Mouse (Mus musculus) G1E (cell line): ENCODE results near the gene Lmf1. TPM values are rescaled to one million over a fixed set of nuclear protein-coding genes. Genes with fewer than 3 reads are reported as not detected.

Experiments
- ATAC-seq: 2 replicates; pipeline ENCODE4 v1.8.0; 2016; ENCODE audit warnings: mild to moderate bottlenecking; ENCODE audit not compliant: insufficient number of reproducible peaks, poor library complexity, low FRiP score, severe bottlenecking; ENCODE audit errors: extremely low read depth
- DNase-seq: peaks from one replicate; pipeline ENCODE4 v3.0.0; 2012; ENCODE audit warnings: low spot score
- H3K27me3 ChIP-seq: 2 replicates; pipeline ENCODE4 v1.6.1; 2012; ENCODE audit warnings: mild to moderate bottlenecking, low read length, inconsistent platforms; ENCODE audit not compliant: insufficient read depth
- H3K36me3 ChIP-seq: replicated peaks from 2 replicates; pipeline ENCODE3; 2012; ENCODE audit warnings: mild to moderate bottlenecking, inconsistent platforms
- H3K4me1 ChIP-seq: 2 replicates; pipeline ENCODE4 v1.6.1; 2012; ENCODE audit warnings: low read depth, low read length, inconsistent platforms, mixed read lengths; ENCODE audit not compliant: insufficient read depth
- H3K4me3 ChIP-seq: 2 replicates; pipeline ENCODE4 v1.5.1; 2012; ENCODE audit warnings: low read depth, mild to moderate bottlenecking, inconsistent platforms, low read length, moderate library complexity, mixed read lengths
- H3K9me3 ChIP-seq: replicated peaks from 2 replicates; pipeline ENCODE4 v1.6.1; 2012; ENCODE audit warnings: inconsistent platforms
- CTCF ChIP-seq: IDR thresholded peaks from 2 replicates; pipeline ENCODE4 v1.5.1; 2012; ENCODE audit warnings: low read depth, low read length, inconsistent platforms, mixed read lengths
- GATA1 ChIP-seq: IDR thresholded peaks from 2 replicates; pipeline ENCODE4 v1.6.1; 2012; ENCODE audit warnings: borderline replicate concordance, low read length, inconsistent platforms, mixed read lengths
- GATA2 ChIP-seq: IDR thresholded peaks from 2 replicates; pipeline ENCODE4 v1.6.1; 2012; ENCODE audit warnings: low read depth, low read length, inconsistent platforms, borderline replicate concordance
- POLR2AphosphoS5 ChIP-seq: IDR thresholded peaks from 2 replicates; pipeline ENCODE4 v1.6.1; 2012; ENCODE audit warnings: low read depth, low read length, inconsistent platforms; ENCODE audit not compliant: insufficient replicate concordance
- TAL1 ChIP-seq: conservative IDR thresholded peaks from 2 replicates; pipeline ENCODE4 v1.6.1; 2012; ENCODE audit warnings: low read depth, low read length, inconsistent platforms, mixed read lengths
- polyA plus RNA-seq: library from polyadenylated mRNA; stranded (reverse); fragments of >175 nt; gene quantifications from 2 replicates; pipeline ENCODE4 v1.2.3, GENCODE M21; 2012
- total RNA-seq, 2 experiments: library from RNA; stranded (forward) in 1 of 2; stranded (reverse) in 1 of 2; fragments of 200-1000 nt in 1 of 2; fragments of >200 nt in 1 of 2; fragmentation: Nextera tagmentation in 1 of 2; gene quantifications; 2 replicates each; pipeline ENCODE4 v1.2.3; 2014 to 2017

Lmf1 gene
- total and polyA plus RNA-seq, 3 experiments: 8.8 to 29.9 (median 16.2) TPM

- DNase-seq: no peak
- H3K36me3 ChIP-seq: peaks cover 63% of the 10 kb centered on the region
- no peaks in the 10 kb centered on the region for H3K27me3 ChIP-seq
- ATAC-seq: no peak
- H3K4me3 ChIP-seq: no peak overlapping the region
- TF ChIP-seq TAL1 (no peak), POLR2AphosphoS5 (no peak), CTCF (no peak)
- no peaks in the 10 kb centered on the region for H3K9me3 ChIP-seq
- peaks cover 56% of the 10 kb centered on the region for H3K4me1 ChIP-seq
Observed at GRCm38 (mm10) chr17:25583099-25583498, 4.2 kb downstream of the Lmf1 start.

GRCm38 (mm10) chr17:25583858-25584257, 5.0 kb downstream of the Lmf1 start:
- DNase-seq (peak; percentile 62), ATAC-seq (peak; percentile 40)
- peaks cover 48% of the 10 kb centered on the region for H3K4me1 ChIP-seq
- H3K36me3 ChIP-seq: peaks cover 70% of the 10 kb centered on the region
- H3K4me3 ChIP-seq: peak overlapping the region; percentile 28; the same call in 1 of the 2 replicates
- no peaks in the 10 kb centered on the region for H3K27me3 ChIP-seq
- TF ChIP-seq CTCF (no peak), TAL1 (no peak), POLR2AphosphoS5 (no peak), GATA1 (no peak), GATA2 (no peak)
- no peaks in the 10 kb centered on the region for H3K9me3 ChIP-seq

- ATAC-seq: no peak
- H3K27me3 ChIP-seq: no peaks in the 10 kb centered on the region
- H3K4me1 ChIP-seq: peaks cover 45% of the 10 kb centered on the region
- peaks cover 78% of the 10 kb centered on the region for H3K36me3 ChIP-seq
- no peaks in the 10 kb centered on the region for H3K9me3 ChIP-seq
- no peak for DNase-seq
- TF ChIP-seq GATA2 (no peak), TAL1 (no peak), CTCF (no peak), POLR2AphosphoS5 (no peak), GATA1 (no peak)
- no peak overlapping the region for H3K4me3 ChIP-seq
Observed at GRCm38 (mm10) chr17:25584646-25585045, 5.8 kb downstream of the Lmf1 start.

- Histone ChIP-seq H3K4me3 (no peak overlapping the region), H3K4me1 (no peaks in the 10 kb centered on the region), H3K27me3 (no peaks in the 10 kb centered on the region), H3K36me3 (peaks cover 99% of the 10 kb centered on the region), H3K9me3 (peaks cover 6% of the 10 kb centered on the region)
- no peak for TF ChIP-seq GATA2
- DNase-seq (no peak), ATAC-seq (no peak)
Observed at GRCm38 (mm10) chr17:25590068-25590467, 11.2 kb downstream of the Lmf1 start.

- TF ChIP-seq GATA1: no peak
- TF ChIP-seq POLR2AphosphoS5: no peak
- no peak for TF ChIP-seq GATA2
- no peak for TF ChIP-seq TAL1
- no peak for TF ChIP-seq CTCF
- Histone ChIP-seq H3K4me3 (no peak overlapping the region), H3K27me3 (no peaks in the 10 kb centered on the region), H3K36me3 (peaks cover 95% of the 10 kb centered on the region), H3K4me1 (no peaks in the 10 kb centered on the region), H3K9me3 (peaks cover 6% of the 10 kb centered on the region)
- ATAC-seq (no peak), DNase-seq (no peak)
Observed at GRCm38 (mm10) chr17:25590985-25591384, 12.1 kb downstream of the Lmf1 start.

- no peaks in the 10 kb centered on the region; the same call in 1 of the 2 replicates for H3K4me1 ChIP-seq
- H3K9me3 ChIP-seq: peaks cover 6% of the 10 kb centered on the region
- ATAC-seq (no peak), DNase-seq (no peak)
- no peak overlapping the region for H3K4me3 ChIP-seq
- TF ChIP-seq GATA1: no peak
- peaks cover 95% of the 10 kb centered on the region for H3K36me3 ChIP-seq
- H3K27me3 ChIP-seq: no peaks in the 10 kb centered on the region
Observed at GRCm38 (mm10) chr17:25592336-25592735, 13.5 kb downstream of the Lmf1 start.

- Histone ChIP-seq H3K27me3 (no peaks in the 10 kb centered on the region), H3K4me1 (no peaks in the 10 kb centered on the region; the same call in 1 of the 2 replicates), H3K9me3 (peaks cover 6% of the 10 kb centered on the region), H3K4me3 (no peak overlapping the region), H3K36me3 (peaks cover 95% of the 10 kb centered on the region)
- DNase-seq (no peak), ATAC-seq (no peak)
- TF ChIP-seq GATA2 (no peak), TAL1 (no peak), POLR2AphosphoS5 (no peak), GATA1 (no peak), CTCF (no peak)
Observed at GRCm38 (mm10) chr17:25593411-25594261, 14.8 kb downstream of the Lmf1 start.
